Mouse (Mus musculus) small intestine, adult 2 months (tissue): ENCODE data around the gene Cfap74.

Source experiments
- CTCF ChIP-seq: fragments of 200-500 bp; IDR thresholded peaks from 2 replicates; pipeline ENCODE4 v1.5.1; 2012; ENCODE audit warnings: low read depth, mild to moderate bottlenecking, control low read depth, inconsistent platforms, low read length, moderate library complexity, mixed read lengths; ENCODE audit not compliant: insufficient replicate concordance, insufficient read length; ENCODE audit errors: extremely low read depth
- POLR2A ChIP-seq: fragments of 200-500 bp; IDR thresholded peaks from 2 replicates; pipeline ENCODE4 v1.6.1; 2012; ENCODE audit warnings: low read depth, mild to moderate bottlenecking, control low read depth, inconsistent platforms, low read length, moderate library complexity

- TF ChIP-seq CTCF = no peak
- no peak for TF ChIP-seq POLR2A
Measured at GRCm38 (mm10) chr4:155367739-155368138, 41.3 kb upstream of the Cfap74 start.
